ENCODE assay signal across 20 mouse cellular contexts in genomic region chr16:43474941-43475728, GRCm38 (mm10).
A peak's percentile ranks its signal among the peaks of the same experiment; 100 is the strongest.
DNase-seq lines count a peak whose midpoint lies in the region; ATAC-seq lines count a peak whose summit lies in the region.
"Had no signal": no experiment of that assay in that cellular context is flagged by ENCODE, and none has a peak within 500 bp of the region (broad histone marks: within the 10 kb centered on the region; RNA-seq: fewer than 3 reads in every experiment).

No protein-coding gene starts in this region.

- no peak overlapping the region for H3K27ac ChIP-seq in heart, embryonic 11.5 days (ENCODE audit: low read depth, low read length)
- H3K27ac ChIP-seq in heart, embryonic 14.5 days (replicated peaks in 1 of 2; ENCODE audit: control insufficient read depth in 1 of 2, insufficient read depth in 1 of 2, low read depth in 2 of 2, low read length in 2 of 2), result no peak overlapping the region
- H3K27ac ChIP-seq: forebrain, embryonic 15.5 days; hindbrain, postnatal 0 days; kidney, postnatal 0 days; left cerebral cortex, adult 2 months; limb, embryonic 10.5 days; liver, embryonic 14.5 days; midbrain, embryonic 15.5 days; stomach, embryonic 15.5 days had no signal

- H3K27me3 ChIP-seq in heart, embryonic 11.5 days (ENCODE audit: control insufficient read depth, insufficient read depth, low read length), result no peaks in the 10 kb centered on the region
- H3K27me3 ChIP-seq in heart, embryonic 14.5 days (ENCODE audit: control insufficient read depth, insufficient read depth, low read length), result no peaks in the 10 kb centered on the region
- H3K27me3 ChIP-seq: forebrain, embryonic 15.5 days; midbrain, embryonic 15.5 days; stomach, embryonic 15.5 days had no signal

- WGBS in heart, embryonic 11.5 days (ENCODE audit: insufficient replicate concordance), result 67% methylated on average over 11 of the region's 11 CpGs
- WGBS in heart, embryonic 14.5 days, result 65% methylated on average over 11 of the region's 11 CpGs

- no peak overlapping the region for H3K9ac ChIP-seq in heart, embryonic 11.5 days (ENCODE audit: low read depth, low read length)
- H3K9ac ChIP-seq in heart, embryonic 14.5 days (ENCODE audit: low read length), result no peak overlapping the region
- H3K9ac ChIP-seq: forebrain, embryonic 15.5 days; liver, embryonic 14.5 days; midbrain, embryonic 15.5 days; stomach, embryonic 15.5 days had no signal

- H3K4me2 ChIP-seq in heart, embryonic 11.5 days, result peak overlapping the region; percentile 4; the same call in 1 of the 2 replicates
- H3K4me2 ChIP-seq in heart, embryonic 14.5 days (ENCODE audit: low read length), result peak overlapping the region; percentile 46
- H3K4me2 ChIP-seq: forebrain, embryonic 15.5 days; midbrain, embryonic 15.5 days; stomach, embryonic 15.5 days had no signal

- peaks cover 3% of the 10 kb centered on the region; the same call in 1 of the 2 replicates for H3K4me1 ChIP-seq in heart, embryonic 11.5 days (ENCODE audit: control insufficient read depth, insufficient read depth, low read length)
- no peaks in the 10 kb centered on the region for H3K4me1 ChIP-seq in heart, embryonic 14.5 days (ENCODE audit: control insufficient read depth in 2 of 2, insufficient read depth in 2 of 2, low read length in 2 of 2)
- H3K4me1 ChIP-seq: forebrain, embryonic 15.5 days; limb, embryonic 10.5 days; midbrain, embryonic 15.5 days; stomach, embryonic 15.5 days had no signal

- no peak for ATAC-seq in heart, embryonic 11.5 days (replicated peaks; ENCODE audit: insufficient number of reproducible peaks, low FRiP score, low TSS enrichment)
- no peak for ATAC-seq in heart, embryonic 14.5 days (ENCODE audit: insufficient number of reproducible peaks, insufficient read depth, low FRiP score, low read depth)
- no peak for ATAC-seq in erythroblast, adult 5-6 weeks (replicated peaks; ENCODE audit: low FRiP score, poor library complexity, severe bottlenecking)
- ATAC-seq: CD4-positive, CD25-positive, alpha-beta regulatory T cell, adult 4 months; forebrain, embryonic 15.5 days; hindbrain, postnatal 0 days; midbrain, embryonic 15.5 days had no signal

- H3K36me3 ChIP-seq in heart, embryonic 11.5 days (ENCODE audit: control insufficient read depth, insufficient read depth, low read length), result no peaks in the 10 kb centered on the region
- H3K36me3 ChIP-seq in heart, embryonic 14.5 days (ENCODE audit: control insufficient read depth, insufficient read depth, low read length), result no peaks in the 10 kb centered on the region
- H3K36me3 ChIP-seq: forebrain, embryonic 15.5 days; limb, embryonic 10.5 days; midbrain, embryonic 15.5 days; stomach, embryonic 15.5 days had no signal

- intact Hi-C loops in heart, postnatal 25 days (cut with DNase I), result no loop called here

- H3K4me3 ChIP-seq in heart, embryonic 11.5 days (ENCODE audit: low read depth, low read length), result no peak overlapping the region
- H3K4me3 ChIP-seq in heart, embryonic 14.5 days (ENCODE audit: control insufficient read depth in 1 of 2, insufficient read depth in 1 of 2, low read depth in 1 of 2, low read length in 2 of 2), result peak overlapping the region; percentile 6 to 24; a peak in 3 of 4 replicates
- H3K4me3 ChIP-seq: forebrain, embryonic 15.5 days; left cerebral cortex, adult 2 months; limb, embryonic 10.5 days; midbrain, embryonic 15.5 days; stomach, embryonic 15.5 days had no signal

- no peaks in the 10 kb centered on the region for H3K9me3 ChIP-seq in heart, embryonic 11.5 days (replicated peaks; ENCODE audit: control insufficient read depth, low read length)
- no peaks in the 10 kb centered on the region for H3K9me3 ChIP-seq in heart, embryonic 14.5 days (ENCODE audit: control insufficient read depth, low read length)
- H3K9me3 ChIP-seq: forebrain, embryonic 15.5 days; limb, embryonic 10.5 days; midbrain, embryonic 15.5 days; stomach, embryonic 15.5 days had no signal

- DNase-seq in heart, postnatal 25 days (ENCODE audit: low spot score), result no peak
- DNase-seq in retina, postnatal 1 day, result peak; percentile 26
- DNase-seq in retina, embryonic 14.5 days (ENCODE audit: low spot score), result no peak
- DNase-seq in spleen, adult 18-20 months, result no peak
- DNase-seq: adrenal gland, adult 8-10 months; cerebellum, adult 18-20 months; cerebellum, postnatal 36 days; kidney, adult 11 months had no signal
